Mouse (Mus musculus): ENCODE data around the gene Cdca7. TPM values are rescaled to one million over a fixed set of nuclear protein-coding genes. Genes with fewer than 3 reads are reported as not detected.
A peak's percentile ranks its signal among the peaks of the same experiment; 100 is the strongest.

The Cdca7 gene
- 94.1 and 107 TPM in 2 replicates for total RNA-seq (2012; rRNA removed)

DNA sequence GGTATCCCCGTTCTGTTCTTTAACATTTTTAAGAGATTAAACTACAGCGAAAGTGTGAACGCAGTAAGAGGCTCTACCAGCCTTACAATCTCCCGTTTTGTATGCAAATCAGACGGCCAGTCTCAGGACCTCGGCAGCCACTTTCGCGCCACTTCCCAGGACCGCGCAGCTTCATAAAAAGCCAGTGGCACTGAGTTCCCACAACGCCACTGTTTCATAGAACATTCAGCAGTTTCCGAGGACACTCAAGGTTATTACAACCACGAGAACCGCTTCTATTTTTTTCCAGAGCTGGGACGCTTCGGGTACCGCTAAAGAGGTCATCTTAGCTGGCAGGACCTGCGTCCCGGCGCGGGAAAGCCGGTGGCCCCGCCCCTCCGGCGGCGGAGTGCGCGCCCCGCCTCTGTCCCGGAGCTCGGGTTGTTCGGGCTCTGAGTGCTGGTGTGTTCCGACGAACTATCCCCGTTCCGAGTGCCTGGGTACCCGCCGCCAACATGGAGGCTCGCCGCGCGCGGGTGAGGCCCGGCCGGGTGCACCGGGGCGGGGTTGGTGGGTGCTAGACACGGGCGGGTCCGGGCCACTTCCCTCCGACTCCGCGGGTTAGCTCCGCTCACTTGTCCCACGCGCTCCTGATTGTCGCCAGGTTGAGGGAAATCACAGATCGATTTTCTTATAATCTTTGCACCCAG, at the start of gene Cdca7:
Gene Cdca7 (plus strand): TSS at position 363 of the 689 bp plus-strand sequence.
- TF ChIP-seq ZNF384 (IDR thresholded peaks at IDR 0.05; ENCODE audit: low read depth, low read length) (no peak), HCFC1 (IDR thresholded peaks at IDR 0.05; ENCODE audit: borderline replicate concordance, insufficient read depth, low read length) (no peak), MAFK (IDR thresholded peaks at IDR 0.05; ENCODE audit: insufficient read depth, low read depth, low read length) (no peak), ZC3H11A (IDR thresholded peaks at IDR 0.05; ENCODE audit: borderline replicate concordance, low read depth, low read length) (no peak), CHD2 (IDR thresholded peaks at IDR 0.05; ENCODE audit: low read depth, low read length) (no peak)
- peak within 1 kb of the TSS; percentile 55 to 90 for H3K4me3 ChIP-seq (ENCODE audit: insufficient read depth in 1 of 2, low read depth in 1 of 2, low read length in 2 of 2, poor library complexity in 1 of 2, severe bottlenecking in 1 of 2)
- H3K4me1 ChIP-seq (ENCODE audit: control insufficient read depth in 2 of 2, insufficient read depth in 2 of 2, low read length in 2 of 2, poor library complexity in 1 of 2), result peaks cover 9 to 16% of the 10 kb centered on the region in 2 experiments
- H3K9me3 ChIP-seq (ENCODE audit: control insufficient read depth, insufficient read depth, low read depth, low read length), result no peaks in the 10 kb centered on the region
- H3K9ac ChIP-seq (ENCODE audit: insufficient read depth, low read depth, low read length, poor library complexity, severe bottlenecking), result peak within 1 kb of the TSS; percentile 94
- in situ Hi-C loops (cut with MboI; ENCODE audit: low sequenced_read_pairs in 2 of 2, unreplicated experiment in 2 of 2), result no loop called here
- peaks cover 17% of the 10 kb centered on the region for H3K36me3 ChIP-seq (ENCODE audit: control insufficient read depth, insufficient read depth, low read length, poor library complexity, severe bottlenecking)
- DNase-seq (ENCODE audit: low read depth, low spot score), result peak; percentile 72
- peak within 1 kb of the TSS; percentile 86 for H3K27ac ChIP-seq (ENCODE audit: insufficient read depth, low read depth, low read length, poor library complexity, severe bottlenecking)

DNA sequence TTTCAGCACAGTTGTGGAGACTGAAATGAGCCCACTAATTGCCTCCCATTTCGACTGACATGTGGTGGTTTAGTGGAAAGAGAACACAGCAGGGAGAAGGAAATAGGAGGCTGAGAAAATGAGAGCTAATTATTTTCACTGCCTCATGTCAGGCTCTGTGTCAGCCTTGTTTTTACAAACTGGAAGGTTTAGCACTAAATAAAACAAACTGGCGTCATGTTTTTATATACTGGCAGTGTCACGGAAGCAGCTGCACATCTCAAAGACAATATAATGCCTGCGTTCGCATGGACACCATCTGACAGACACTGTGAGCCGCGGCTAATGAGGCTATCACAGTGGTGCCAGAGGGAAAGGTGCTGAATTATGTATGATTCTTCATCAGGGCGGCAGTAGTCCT, 49.2 kb upstream of the Cdca7 start:
- TF ChIP-seq ZNF384 (IDR thresholded peaks at IDR 0.05; ENCODE audit: low read depth, low read length) (no peak), HCFC1 (IDR thresholded peaks at IDR 0.05; ENCODE audit: borderline replicate concordance, insufficient read depth, low read length) (no peak), MAFK (IDR thresholded peaks at IDR 0.05; ENCODE audit: insufficient read depth, low read depth, low read length) (no peak)
- no peaks in the 10 kb centered on the region for H3K36me3 ChIP-seq (ENCODE audit: control insufficient read depth, insufficient read depth, low read length, poor library complexity, severe bottlenecking)
- no peak overlapping the region for H3K4me3 ChIP-seq (ENCODE audit: insufficient read depth in 1 of 2, low read depth in 1 of 2, low read length in 2 of 2, poor library complexity in 1 of 2, severe bottlenecking in 1 of 2)
- H3K9me3 ChIP-seq (ENCODE audit: control insufficient read depth, insufficient read depth, low read depth, low read length), result no peaks in the 10 kb centered on the region
- no peak overlapping the region for H3K9ac ChIP-seq (ENCODE audit: insufficient read depth, low read depth, low read length, poor library complexity, severe bottlenecking)
- no peak for DNase-seq (ENCODE audit: low read depth, low spot score)
- H3K4me1 ChIP-seq (ENCODE audit: control insufficient read depth in 2 of 2, insufficient read depth in 2 of 2, low read length in 2 of 2, poor library complexity in 1 of 2), result no peaks in the 10 kb centered on the region
- no peak overlapping the region for H3K27ac ChIP-seq (ENCODE audit: insufficient read depth, low read depth, low read length, poor library complexity, severe bottlenecking)
- in situ Hi-C loops (cut with MboI; ENCODE audit: low sequenced_read_pairs in 2 of 2, unreplicated experiment in 2 of 2), result no loop called here

DNA sequence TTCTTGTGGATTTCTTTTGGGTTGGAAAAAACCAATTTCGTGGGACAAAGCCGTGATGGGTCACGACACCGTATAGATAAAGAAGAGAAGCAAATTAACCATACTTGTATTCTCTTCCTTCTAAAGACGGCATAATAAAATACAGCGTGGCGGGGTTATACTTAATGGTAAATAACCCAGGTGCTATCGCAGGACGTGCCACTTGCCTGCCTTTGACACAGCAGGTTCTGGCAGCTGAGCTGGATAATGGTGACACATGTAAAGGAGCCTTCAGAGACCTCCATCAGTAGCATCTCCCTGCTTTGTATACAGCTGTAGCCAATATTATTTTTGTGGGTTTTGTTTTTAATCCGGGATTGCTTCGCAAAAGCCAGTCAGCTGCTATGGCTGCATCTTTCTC, 48.7 kb upstream of the Cdca7 start:
- no peak for DNase-seq (ENCODE audit: low read depth, low spot score)
- no peaks in the 10 kb centered on the region for H3K36me3 ChIP-seq (ENCODE audit: control insufficient read depth, insufficient read depth, low read length, poor library complexity, severe bottlenecking)
- TF ChIP-seq MAFK (IDR thresholded peaks at IDR 0.05; ENCODE audit: insufficient read depth, low read depth, low read length) (no peak), ZNF384 (IDR thresholded peaks at IDR 0.05; ENCODE audit: low read depth, low read length) (no peak), CHD2 (IDR thresholded peaks at IDR 0.05; ENCODE audit: low read depth, low read length) (no peak), HCFC1 (IDR thresholded peaks at IDR 0.05; ENCODE audit: borderline replicate concordance, insufficient read depth, low read length) (no peak), ZC3H11A (IDR thresholded peaks at IDR 0.05; ENCODE audit: borderline replicate concordance, low read depth, low read length) (no peak)
- H3K9ac ChIP-seq (ENCODE audit: insufficient read depth, low read depth, low read length, poor library complexity, severe bottlenecking), result no peak overlapping the region
- in situ Hi-C loops (cut with MboI; ENCODE audit: low sequenced_read_pairs in 2 of 2, unreplicated experiment in 2 of 2), result no loop called here
- H3K9me3 ChIP-seq (ENCODE audit: control insufficient read depth, insufficient read depth, low read depth, low read length), result no peaks in the 10 kb centered on the region
- no peaks in the 10 kb centered on the region for H3K4me1 ChIP-seq (ENCODE audit: control insufficient read depth in 2 of 2, insufficient read depth in 2 of 2, low read length in 2 of 2, poor library complexity in 1 of 2)
- H3K4me3 ChIP-seq (ENCODE audit: insufficient read depth in 1 of 2, low read depth in 1 of 2, low read length in 2 of 2, poor library complexity in 1 of 2, severe bottlenecking in 1 of 2), result no peak overlapping the region
- no peak overlapping the region for H3K27ac ChIP-seq (ENCODE audit: insufficient read depth, low read depth, low read length, poor library complexity, severe bottlenecking)

DNA sequence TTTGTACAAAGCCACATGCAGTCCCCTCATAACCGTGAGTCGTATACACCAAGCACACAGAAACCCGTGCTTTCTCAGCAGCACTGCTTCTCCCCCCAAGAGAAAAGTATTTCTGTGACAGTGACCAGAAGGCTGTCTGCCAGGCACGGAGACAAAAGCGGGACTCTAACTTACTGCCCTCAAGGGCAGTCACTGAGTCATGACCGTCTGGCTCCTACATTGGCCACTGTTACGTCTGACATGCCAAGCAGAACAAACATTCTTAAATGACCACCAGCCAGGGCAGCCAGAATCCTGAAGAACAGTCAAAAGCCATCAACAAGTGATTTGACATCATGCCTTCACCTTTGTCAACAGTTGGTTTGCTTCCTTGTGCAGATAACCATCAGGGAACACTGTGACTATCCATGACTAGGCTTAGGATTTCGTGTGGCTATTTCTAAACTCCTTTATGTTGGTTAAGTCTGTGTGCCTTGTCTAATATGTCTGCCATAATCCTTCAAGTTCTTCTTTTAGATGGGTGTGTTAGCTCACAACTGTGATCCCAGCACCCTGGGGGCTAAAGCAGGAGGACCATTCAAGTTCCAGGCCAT, 36.9 kb upstream of the Cdca7 start:
- Histone ChIP-seq H3K9ac (ENCODE audit: insufficient read depth, low read depth, low read length, poor library complexity, severe bottlenecking) (no peak overlapping the region), H3K9me3 (ENCODE audit: control insufficient read depth, insufficient read depth, low read depth, low read length) (no peaks in the 10 kb centered on the region), H3K36me3 (ENCODE audit: control insufficient read depth, insufficient read depth, low read length, poor library complexity, severe bottlenecking) (no peaks in the 10 kb centered on the region), H3K4me1 (ENCODE audit: control insufficient read depth in 2 of 2, insufficient read depth in 2 of 2, low read length in 2 of 2, poor library complexity in 1 of 2) (no peaks in the 10 kb centered on the region), H3K27ac (ENCODE audit: insufficient read depth, low read depth, low read length, poor library complexity, severe bottlenecking) (no peak overlapping the region), H3K4me3 (ENCODE audit: insufficient read depth in 1 of 2, low read depth in 1 of 2, low read length in 2 of 2, poor library complexity in 1 of 2, severe bottlenecking in 1 of 2) (no peak overlapping the region)
- no peak for TF ChIP-seq ZNF384 (IDR thresholded peaks at IDR 0.05; ENCODE audit: low read depth, low read length)
- TF ChIP-seq HCFC1 (IDR thresholded peaks at IDR 0.05; ENCODE audit: borderline replicate concordance, insufficient read depth, low read length), result no peak
- TF ChIP-seq ZC3H11A (IDR thresholded peaks at IDR 0.05; ENCODE audit: borderline replicate concordance, low read depth, low read length), result no peak
- TF ChIP-seq CHD2 (IDR thresholded peaks at IDR 0.05; ENCODE audit: low read depth, low read length), result no peak
- TF ChIP-seq MAFK (IDR thresholded peaks at IDR 0.05; ENCODE audit: insufficient read depth, low read depth, low read length), result no peak
- no peak for DNase-seq (ENCODE audit: low read depth, low spot score)
- in situ Hi-C loops (cut with MboI; ENCODE audit: low sequenced_read_pairs in 2 of 2, unreplicated experiment in 2 of 2), result no loop called here
